Mouse (Mus musculus): Measurements from ENCODE around the gene Hist1h3a.

DNA sequence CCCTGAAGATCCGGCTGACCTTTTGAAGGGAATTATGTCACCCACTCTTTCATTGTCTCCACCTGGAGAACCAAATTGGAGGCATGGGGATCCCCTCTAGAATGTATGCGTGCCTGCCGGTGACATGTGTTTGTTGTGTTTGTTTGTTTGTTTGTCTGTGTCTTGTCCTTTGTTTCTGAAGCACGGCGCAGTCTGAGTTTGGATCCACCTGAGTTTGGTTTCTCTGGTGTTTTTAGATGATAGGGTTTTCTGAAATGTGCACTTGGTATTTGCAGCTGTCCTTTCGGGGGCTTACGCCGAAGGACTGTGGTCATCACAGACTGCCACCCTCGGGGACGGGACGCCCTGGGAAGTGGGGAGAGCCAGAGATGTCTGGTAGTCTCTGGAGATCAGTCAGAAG is 45.0 kb downstream of the Hist1h3a start:
- TF ChIP-seq CTCF (conservative IDR thresholded peaks at IDR 0.05; ENCODE audit: low read length) = no peak
- no peak for TF ChIP-seq POU5F1 (IDR thresholded peaks at IDR 0.05; ENCODE audit: borderline replicate concordance, low read length)

Measured in E14TG2a.4 (cell line).